Mouse (Mus musculus): ENCODE results near the gene Gpam. TPM values are rescaled to one million over a fixed set of nuclear protein-coding genes. Genes with fewer than 3 reads are reported as not detected.
"Not testable (repeated sequence)": the region's sequence is repeated elsewhere in the genome, so short reads cannot be mapped to it uniquely, and the experiment has no call there.

Gene Gpam
- 24.7 and 27.9 TPM in 2 replicates for polyA plus RNA-seq (2015; fragmentation: Nextera tagmentation; extraction: Ambion mirVana)

DNA sequence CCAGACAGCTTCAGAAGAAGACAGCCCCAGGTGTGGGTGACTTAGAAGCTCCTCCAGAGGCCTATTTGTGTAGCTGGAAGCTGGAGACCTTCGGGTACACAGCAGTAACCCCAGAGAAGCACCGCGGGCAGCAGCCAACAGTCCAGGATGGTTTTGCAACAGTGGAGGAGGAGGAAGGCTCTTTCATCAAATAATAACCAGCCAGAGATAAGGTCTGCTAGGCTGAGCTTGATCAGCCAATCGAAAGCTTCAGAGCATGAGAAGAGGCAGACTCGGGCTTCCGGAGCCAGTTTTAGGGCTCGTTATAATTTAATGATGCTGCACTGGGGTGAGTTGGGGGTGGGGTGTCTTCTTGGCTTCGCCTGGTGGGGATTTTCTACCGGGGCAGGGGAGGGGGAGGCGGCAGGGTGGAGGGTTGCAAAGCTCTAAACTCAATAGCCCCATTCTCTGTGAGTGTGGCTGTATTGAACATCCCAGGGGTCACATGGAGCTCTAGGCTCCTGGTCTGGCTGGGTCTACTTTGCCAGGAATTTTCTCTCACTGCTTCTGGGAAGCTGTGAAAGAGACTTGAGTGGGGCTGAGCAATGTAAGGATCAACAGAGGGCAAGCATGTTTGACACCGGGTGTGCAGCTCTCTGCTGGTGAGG is at the start of gene Gpam:
Gene Gpam, minus strand, starts transcription at position 167 of the 647 bp plus-strand sequence.
- no peak within 1 kb of the TSS for H3K9ac ChIP-seq (replicated peaks; ENCODE audit: low read depth, low read length)
- no peak within 1 kb of the TSS for H3K4me2 ChIP-seq (ENCODE audit: low read length)
- H3K4me3 ChIP-seq (replicated peaks; ENCODE audit: low read length), result no peak within 1 kb of the TSS
- H3K27me3 ChIP-seq (replicated peaks; ENCODE audit: control insufficient read depth, insufficient read depth, low read length), result no peaks in the 10 kb centered on the region
- no peaks in the 10 kb centered on the region for H3K9me3 ChIP-seq (ENCODE audit: control insufficient read depth, low read length)
- H3K36me3 ChIP-seq (ENCODE audit: control insufficient read depth, insufficient read depth), result no peaks in the 10 kb centered on the region
- ATAC-seq, result no peak
- H3K27ac ChIP-seq (ENCODE audit: low read length), result no peak within 1 kb of the TSS
- 53% methylated on average over 11 of the region's 11 CpGs for whole genome bisulfite sequencing
- no peaks in the 10 kb centered on the region; the same call in 1 of the 2 replicates for H3K4me1 ChIP-seq (replicated peaks; ENCODE audit: control insufficient read depth, insufficient read depth, low read length)

DNA sequence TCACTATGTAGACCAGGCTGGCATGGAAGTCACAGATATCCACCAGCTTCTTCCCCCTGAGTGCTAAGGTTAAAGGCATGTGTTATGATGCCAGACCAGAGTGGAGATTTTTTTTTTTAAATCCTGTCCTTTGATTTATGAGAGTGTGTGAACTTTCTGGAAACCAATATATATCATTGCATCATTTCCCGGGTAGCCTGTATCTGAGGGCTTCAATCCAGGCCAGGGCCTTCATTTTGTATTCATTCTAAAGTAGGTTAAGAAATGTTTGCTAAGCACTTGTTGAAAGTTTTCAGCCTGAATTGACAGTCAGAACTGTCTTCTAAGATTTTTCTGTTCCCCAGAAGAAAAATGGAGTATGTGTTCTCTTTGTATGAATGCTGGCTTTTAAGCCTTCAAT is 44.5 kb upstream of the Gpam start:
- no peak overlapping the region for H3K9ac ChIP-seq (replicated peaks; ENCODE audit: low read depth, low read length)
- no peaks in the 10 kb centered on the region for H3K4me1 ChIP-seq (replicated peaks; ENCODE audit: control insufficient read depth, insufficient read depth, low read length)
- no peak overlapping the region for H3K27ac ChIP-seq (ENCODE audit: low read length)
- H3K4me2 ChIP-seq (ENCODE audit: low read length), result no peak overlapping the region
- no peaks in the 10 kb centered on the region for H3K27me3 ChIP-seq (replicated peaks; ENCODE audit: control insufficient read depth, insufficient read depth, low read length)
- WGBS, result 91% methylated on average over 1 of the region's 1 CpGs
- no peaks in the 10 kb centered on the region for H3K36me3 ChIP-seq (ENCODE audit: control insufficient read depth, insufficient read depth)
- 0 out of 2 replicates have a peak, but pooled peaks cover 4% of the 10 kb centered on the region for H3K9me3 ChIP-seq (ENCODE audit: control insufficient read depth, low read length)
- no peak overlapping the region for H3K4me3 ChIP-seq (replicated peaks; ENCODE audit: low read length)
- no peak for ATAC-seq

GRCm38 (mm10) chr19:55170399-55170798 is 43.4 kb upstream of the Gpam start:
- no peak overlapping the region for H3K27ac ChIP-seq (ENCODE audit: low read length)
- no peak overlapping the region for H3K4me3 ChIP-seq (replicated peaks; ENCODE audit: low read length)
- no peaks in the 10 kb centered on the region for H3K27me3 ChIP-seq (replicated peaks; ENCODE audit: control insufficient read depth, insufficient read depth, low read length)
- H3K9ac ChIP-seq (replicated peaks; ENCODE audit: low read depth, low read length), result no peak overlapping the region
- H3K36me3 ChIP-seq (ENCODE audit: control insufficient read depth, insufficient read depth), result no peaks in the 10 kb centered on the region
- no peak overlapping the region for H3K4me2 ChIP-seq (ENCODE audit: low read length)
- 0 out of 2 replicates have a peak, but pooled peaks cover 4% of the 10 kb centered on the region for H3K9me3 ChIP-seq (ENCODE audit: control insufficient read depth, low read length)
- ATAC-seq, result no peak
- no peaks in the 10 kb centered on the region for H3K4me1 ChIP-seq (replicated peaks; ENCODE audit: control insufficient read depth, insufficient read depth, low read length)

DNA sequence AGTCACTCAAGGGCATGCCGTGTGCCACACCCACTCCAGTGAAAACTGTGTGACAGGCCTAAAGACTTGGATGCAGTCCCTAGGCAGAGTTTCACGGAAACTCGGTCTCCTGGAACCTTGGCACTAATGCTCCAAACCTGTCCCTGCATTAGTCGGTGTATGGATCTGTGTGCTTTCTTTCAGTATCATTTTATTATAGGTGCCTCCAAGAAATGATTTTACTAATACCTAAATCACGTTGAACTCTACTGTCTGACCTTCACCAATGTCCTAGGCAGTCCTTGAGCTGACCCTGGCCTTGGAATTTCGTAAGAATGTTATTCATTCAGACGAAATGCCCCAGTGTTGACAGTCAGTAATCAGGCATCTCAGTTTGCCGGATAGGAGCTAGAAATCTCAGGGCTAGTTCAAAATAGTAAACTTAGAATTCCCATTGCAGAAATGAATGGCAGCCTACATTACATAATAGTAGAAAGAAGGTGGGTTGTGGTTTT is 42.2 kb upstream of the Gpam start:
- H3K36me3 ChIP-seq (ENCODE audit: control insufficient read depth, insufficient read depth); H3K4me3 ChIP-seq (replicated peaks; ENCODE audit: low read length); H3K27ac ChIP-seq (ENCODE audit: low read length); ATAC-seq; H3K9ac ChIP-seq (replicated peaks; ENCODE audit: low read depth, low read length); H3K9me3 ChIP-seq (ENCODE audit: control insufficient read depth, low read length); H3K4me2 ChIP-seq (ENCODE audit: low read length); H3K4me1 ChIP-seq (replicated peaks; ENCODE audit: control insufficient read depth, insufficient read depth, low read length); H3K27me3 ChIP-seq (replicated peaks; ENCODE audit: control insufficient read depth, insufficient read depth, low read length): not testable (repeated sequence)
- WGBS, result 92% methylated on average over 8 of the region's 8 CpGs

DNA sequence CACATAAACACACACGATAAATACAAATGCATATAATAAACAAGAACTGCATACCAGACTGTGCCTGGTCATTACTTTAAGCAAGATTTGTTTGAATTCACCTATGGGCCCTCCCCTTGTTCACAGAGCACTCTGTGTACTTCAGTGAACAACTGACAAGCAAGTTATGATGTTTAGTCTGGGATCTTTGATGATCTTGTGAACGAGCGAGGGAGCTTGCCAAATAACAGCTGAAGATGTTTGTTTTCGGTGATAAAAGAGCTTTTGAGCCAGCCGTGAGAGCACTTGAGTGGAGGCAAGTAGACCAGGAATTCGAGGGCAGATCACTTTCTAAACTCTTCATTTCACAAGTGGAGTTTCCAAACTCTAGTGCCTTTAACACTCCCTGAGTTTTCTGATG is 41.3 kb upstream of the Gpam start:
- Histone ChIP-seq H3K4me3 (replicated peaks; ENCODE audit: low read length) (no peak overlapping the region), H3K27me3 (replicated peaks; ENCODE audit: control insufficient read depth, insufficient read depth, low read length) (no peaks in the 10 kb centered on the region), H3K27ac (ENCODE audit: low read length) (no peak overlapping the region), H3K9me3 (ENCODE audit: control insufficient read depth, low read length) (0 out of 2 replicates have a peak, but pooled peaks cover 4% of the 10 kb centered on the region), H3K36me3 (ENCODE audit: control insufficient read depth, insufficient read depth) (no peaks in the 10 kb centered on the region), H3K4me2 (ENCODE audit: low read length) (no peak overlapping the region), H3K4me1 (replicated peaks; ENCODE audit: control insufficient read depth, insufficient read depth, low read length) (no peaks in the 10 kb centered on the region), H3K9ac (replicated peaks; ENCODE audit: low read depth, low read length) (no peak overlapping the region)
- ATAC-seq, result no peak
- WGBS, result 79% methylated on average over 6 of the region's 6 CpGs

- Histone ChIP-seq H3K27ac (ENCODE audit: low read length) (no peak overlapping the region), H3K4me3 (replicated peaks; ENCODE audit: low read length) (no peak overlapping the region), H3K4me2 (ENCODE audit: low read length) (no peak overlapping the region), H3K27me3 (replicated peaks; ENCODE audit: control insufficient read depth, insufficient read depth, low read length) (no peaks in the 10 kb centered on the region), H3K36me3 (ENCODE audit: control insufficient read depth, insufficient read depth) (no peaks in the 10 kb centered on the region), H3K4me1 (replicated peaks; ENCODE audit: control insufficient read depth, insufficient read depth, low read length) (no peaks in the 10 kb centered on the region), H3K9ac (replicated peaks; ENCODE audit: low read depth, low read length) (no peak overlapping the region), H3K9me3 (ENCODE audit: control insufficient read depth, low read length) (0 out of 2 replicates have a peak, but pooled peaks cover 4% of the 10 kb centered on the region)
- no peak for ATAC-seq
- 63% methylated on average over 2 of the region's 2 CpGs for WGBS
Measured at GRCm38 (mm10) chr19:55167741-55168140, 40.7 kb upstream of the Gpam start.

- H3K4me1 ChIP-seq (replicated peaks; ENCODE audit: control insufficient read depth, insufficient read depth, low read length), result no peaks in the 10 kb centered on the region
- no peaks in the 10 kb centered on the region for H3K27me3 ChIP-seq (replicated peaks; ENCODE audit: control insufficient read depth, insufficient read depth, low read length)
- no peak overlapping the region for H3K4me3 ChIP-seq (replicated peaks; ENCODE audit: low read length)
- no peaks in the 10 kb centered on the region for H3K36me3 ChIP-seq (ENCODE audit: control insufficient read depth, insufficient read depth)
- ATAC-seq, result no peak
- WGBS, result 92% methylated on average over 2 of the region's 2 CpGs
- no peak overlapping the region for H3K9ac ChIP-seq (replicated peaks; ENCODE audit: low read depth, low read length)
- no peak overlapping the region for H3K27ac ChIP-seq (ENCODE audit: low read length)
- H3K9me3 ChIP-seq (ENCODE audit: control insufficient read depth, low read length), result 0 out of 2 replicates have a peak, but pooled peaks cover 4% of the 10 kb centered on the region
- no peak overlapping the region for H3K4me2 ChIP-seq (ENCODE audit: low read length)
Measured at GRCm38 (mm10) chr19:55166741-55167140, 39.7 kb upstream of the Gpam start.

GRCm38 (mm10) chr19:55165954-55166353 is 38.9 kb upstream of the Gpam start:
- no peak for ATAC-seq
- WGBS, result 76% methylated on average over 4 of the region's 4 CpGs

DNA sequence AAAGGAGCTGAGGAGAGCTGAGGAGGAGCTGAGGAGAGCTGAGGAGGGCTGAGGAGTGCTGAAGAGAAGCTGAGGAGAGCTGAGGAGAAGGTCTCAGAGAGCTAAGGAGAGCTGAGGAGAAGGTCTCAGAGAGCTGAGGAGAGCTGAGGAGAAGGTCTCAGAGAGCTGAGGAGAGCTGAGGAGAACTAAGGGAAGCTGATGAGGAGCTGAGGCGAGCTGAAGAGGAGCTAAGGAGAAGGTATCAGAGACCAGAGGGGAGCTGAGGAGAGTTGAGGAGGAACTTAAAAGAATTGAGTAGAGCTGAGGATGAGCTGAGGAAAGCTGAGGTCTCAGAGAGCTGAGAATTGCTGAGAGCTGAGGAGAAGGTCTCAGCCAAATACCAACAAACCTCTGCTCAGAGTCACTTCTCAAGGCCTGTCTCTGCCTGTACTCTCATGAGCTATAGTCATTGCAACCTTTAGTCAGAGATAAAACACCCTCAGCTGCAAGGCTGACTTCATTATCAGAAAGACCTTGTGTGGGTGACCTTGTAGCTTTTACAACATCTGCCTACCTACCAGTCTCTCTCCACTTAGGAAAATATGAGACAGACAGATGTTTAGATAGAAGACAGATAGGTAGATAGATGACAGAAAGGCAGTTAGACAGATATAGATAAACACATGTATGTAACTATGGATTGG is 38.3 kb upstream of the Gpam start:
- Histone ChIP-seq H3K4me3 (replicated peaks; ENCODE audit: low read length) (no peak overlapping the region), H3K36me3 (ENCODE audit: control insufficient read depth, insufficient read depth) (no peaks in the 10 kb centered on the region), H3K27ac (ENCODE audit: low read length) (no peak overlapping the region), H3K9ac (replicated peaks; ENCODE audit: low read depth, low read length) (no peak overlapping the region), H3K9me3 (ENCODE audit: control insufficient read depth, low read length) (0 out of 2 replicates have a peak, but pooled peaks cover 4% of the 10 kb centered on the region), H3K27me3 (replicated peaks; ENCODE audit: control insufficient read depth, insufficient read depth, low read length) (no peaks in the 10 kb centered on the region), H3K4me2 (ENCODE audit: low read length) (no peak overlapping the region), H3K4me1 (replicated peaks; ENCODE audit: control insufficient read depth, insufficient read depth, low read length) (no peaks in the 10 kb centered on the region)
- WGBS, result 85% methylated on average over 1 of the region's 1 CpGs
- ATAC-seq, result no peak

More at GRCm38 (mm10) chr19:55165954-55166353, 38.9 kb upstream of the Gpam start:
- H3K9me3 ChIP-seq (ENCODE audit: control insufficient read depth, low read length), result 0 out of 2 replicates have a peak, but pooled peaks cover 4% of the 10 kb centered on the region
- no peaks in the 10 kb centered on the region for H3K27me3 ChIP-seq (replicated peaks; ENCODE audit: control insufficient read depth, insufficient read depth, low read length)
- no peaks in the 10 kb centered on the region for H3K4me1 ChIP-seq (replicated peaks; ENCODE audit: control insufficient read depth, insufficient read depth, low read length)
- H3K36me3 ChIP-seq (ENCODE audit: control insufficient read depth, insufficient read depth), result no peaks in the 10 kb centered on the region
- H3K9ac ChIP-seq (replicated peaks; ENCODE audit: low read depth, low read length), result no peak overlapping the region
- H3K4me3 ChIP-seq (replicated peaks; ENCODE audit: low read length), result no peak overlapping the region
- no peak overlapping the region for H3K27ac ChIP-seq (ENCODE audit: low read length)
- no peak overlapping the region for H3K4me2 ChIP-seq (ENCODE audit: low read length)
